Mouse (Mus musculus) bone marrow macrophage, adult 2 months (primary cell): ENCODE measurements at regions not wholly inside any gene's neighbourhood (a gene's known extent, or its start where the extent isn't known, plus 50 kb on each side); places are given as distances from the start of the nearest gene placed in this dataset.

Experiments
- H3K27ac ChIP-seq: 2 replicates; pipeline ENCODE4 v1.5.1; 2012; ENCODE audit warnings: low read depth, low read length; ENCODE audit not compliant: insufficient read depth
- H3K4me1 ChIP-seq: 2 replicates; pipeline ENCODE4 v1.6.1; 2012; ENCODE audit warnings: low read length; ENCODE audit not compliant: control insufficient read depth, insufficient read depth
- H3K4me3 ChIP-seq: 2 replicates; pipeline ENCODE4 v1.5.1; 2012; ENCODE audit warnings: mild to moderate bottlenecking, low read length, moderate library complexity; ENCODE audit not compliant: insufficient read depth
- CTCF ChIP-seq: IDR thresholded peaks from 2 replicates; pipeline ENCODE4 v1.5.1; 2012; ENCODE audit warnings: low read depth, mild to moderate bottlenecking, low read length, moderate library complexity
- POLR2A ChIP-seq: IDR thresholded peaks from 2 replicates; pipeline ENCODE4 v1.6.1; 2012; ENCODE audit warnings: mild to moderate bottlenecking, low read depth, low read length, borderline replicate concordance

GRCm38 (mm10) chr2:108764703-108765102, 515.8 kb upstream of the Kif18a start:
- H3K4me1 ChIP-seq, result no peaks in the 10 kb centered on the region
- no peak for TF ChIP-seq POLR2A
- TF ChIP-seq CTCF, result no peak
- no peak overlapping the region for H3K27ac ChIP-seq
- peak overlapping the region; percentile 15; the same call in 1 of the 2 replicates for H3K4me3 ChIP-seq

GRCm38 (mm10) chr2:108766461-108766860, 514.1 kb upstream of the Kif18a start:
- H3K27ac ChIP-seq, result no peak overlapping the region
- H3K4me1 ChIP-seq, result no peaks in the 10 kb centered on the region
- TF ChIP-seq POLR2A (no peak), CTCF (no peak)
- H3K4me3 ChIP-seq, result no peak overlapping the region

GRCm38 (mm10) chr2:108770383-108770782, 510.2 kb upstream of the Kif18a start:
- Histone ChIP-seq H3K4me3 (no peak overlapping the region), H3K4me1 (no peaks in the 10 kb centered on the region), H3K27ac (no peak overlapping the region)
- no peak for TF ChIP-seq CTCF
- TF ChIP-seq POLR2A, result no peak

GRCm38 (mm10) chr2:108783457-108783856, 497.1 kb upstream of the Kif18a start:
- TF ChIP-seq POLR2A (no peak), CTCF (no peak)
- Histone ChIP-seq H3K4me1 (peaks cover 2% of the 10 kb centered on the region; the same call in 1 of the 2 replicates), H3K27ac (no peak overlapping the region), H3K4me3 (no peak overlapping the region)

GRCm38 (mm10) chr2:108785161-108785957, 495.2 kb upstream of the Kif18a start:
- Histone ChIP-seq H3K4me1 (peaks cover 2% of the 10 kb centered on the region; the same call in 1 of the 2 replicates), H3K4me3 (no peak overlapping the region), H3K27ac (no peak overlapping the region)
- TF ChIP-seq POLR2A (no peak), CTCF (no peak)

GRCm38 (mm10) chr2:108789166-108789565, 491.4 kb upstream of the Kif18a start:
- TF ChIP-seq POLR2A (no peak), CTCF (no peak)
- H3K27ac ChIP-seq, result no peak overlapping the region
- no peaks in the 10 kb centered on the region for H3K4me1 ChIP-seq
- H3K4me3 ChIP-seq, result no peak overlapping the region

GRCm38 (mm10) chr2:108795145-108795544, 485.4 kb upstream of the Kif18a start:
- no peak overlapping the region for H3K4me3 ChIP-seq
- TF ChIP-seq CTCF (no peak), POLR2A (no peak)
- no peak overlapping the region for H3K27ac ChIP-seq
- H3K4me1 ChIP-seq, result 0 out of 2 replicates have a peak, but pooled peaks cover 2% of the 10 kb centered on the region

GRCm38 (mm10) chr2:108796816-108797581, 483.5 kb upstream of the Kif18a start:
- H3K4me3 ChIP-seq, result no peak overlapping the region

GRCm38 (mm10) chr2:108812367-108812766, 468.2 kb upstream of the Kif18a start:
- Histone ChIP-seq H3K4me3 (no peak overlapping the region), H3K4me1 (no peaks in the 10 kb centered on the region), H3K27ac (no peak overlapping the region)
- no peak for TF ChIP-seq CTCF

More at GRCm38 (mm10) chr2:108796816-108797581, 483.5 kb upstream of the Kif18a start:
- H3K27ac ChIP-seq, result peak overlapping the region; percentile 15; the same call in 1 of the 2 replicates
- no peak for TF ChIP-seq POLR2A
- TF ChIP-seq CTCF, result no peak
- 0 out of 2 replicates have a peak, but pooled peaks cover 2% of the 10 kb centered on the region for H3K4me1 ChIP-seq
